Mouse (Mus musculus) adrenal gland, postnatal 4 days (tissue): ENCODE measurements around the gene Prf1. TPM values are rescaled to one million over a fixed set of nuclear protein-coding genes. Genes with fewer than 3 reads are reported as not detected.
A peak's percentile ranks its signal among the peaks of the same experiment; 100 is the strongest.

Experiments used
- DNase-seq, 2 experiments: peaks; one replicate each; pipeline ENCODE4 v3.0.0; 2021 to 2022; ENCODE audit warnings: low spot score in 2 of 2, mixed read lengths in 2 of 2
- total RNA-seq, 2 experiments: library from RNA; stranded (reverse); gene quantifications; 2 replicates each; pipeline ENCODE4 v1.2.3; 2021

Prf1 gene
- total RNA-seq, 2 experiments from 2014 or later = 0.28 TPM; not detected in 1

- DNase-seq = no peak
These were observed 40.0 kb downstream of the Prf1 start for GRCm38 (mm10) chr10:61337665-61338064.

GRCm38 (mm10) chr10:61339216-61339615 is 41.6 kb downstream of the Prf1 start:
- DNase-seq = no peak

GRCm38 (mm10) chr10:61340247-61340646 is 42.6 kb downstream of the Prf1 start:
- no peak for DNase-seq

GRCm38 (mm10) chr10:61341045-61341444 is 43.4 kb downstream of the Prf1 start:
- DNase-seq = no peak

- DNase-seq = peak; percentile 35 to 66
These were observed 43.9 kb downstream of the Prf1 start for GRCm38 (mm10) chr10:61341557-61341956.

GRCm38 (mm10) chr10:61342750-61343149 is 45.1 kb downstream of the Prf1 start:
- DNase-seq = no peak

- peak in 1 of 2 experiments; percentile 30 for DNase-seq
These were observed 46.3 kb downstream of the Prf1 start for GRCm38 (mm10) chr10:61343950-61344349.

GRCm38 (mm10) chr10:61345179-61345578 is 47.5 kb downstream of the Prf1 start:
- no peak for DNase-seq

GRCm38 (mm10) chr10:61346374-61346773 is 48.7 kb downstream of the Prf1 start:
- no peak for DNase-seq

GRCm38 (mm10) chr10:61351216-61351615 is 53.6 kb downstream of the Prf1 start:
- no peak for DNase-seq

Other genes starting within 250 kb of the Prf1 start
- 10 to 100 TPM; 57.4 to 69.1 TPM for gene Pcbd1, start 208.5 kb upstream of the Prf1 start, total RNA-seq
- gene Sgpl1, start 150.1 kb upstream of the Prf1 start, total RNA-seq = 10 to 100 TPM; 61.8 to 67.6 TPM
- under 1 TPM in 1 of 2 experiments, not detected in 1; 0.23 TPM for gene Tbata, start 125.9 kb upstream of the Prf1 start, total RNA-seq
- gene Adamts14, start 24.4 kb upstream of the Prf1 start, total RNA-seq = 1 to 10 TPM; 6.3 to 7.7 TPM
- 10 to 100 TPM; 34.5 to 35.9 TPM for gene Pald1, start 85.7 kb downstream of the Prf1 start, total RNA-seq
- under 1 TPM in 1 of 2 experiments, not detected in 1; 0.14 TPM for gene Nodal, start 120.1 kb downstream of the Prf1 start, total RNA-seq
- 100 to 1,000 TPM; 112 to 123 TPM for gene Eif4ebp2, start 154.8 kb downstream of the Prf1 start, total RNA-seq
- 10 to 100 TPM; 12.2 to 13.8 TPM for gene Lrrc20, start 178.0 kb downstream of the Prf1 start, total RNA-seq